Mouse (Mus musculus) regulatory T cell (primary cell): ENCODE measurements at regions not wholly inside any gene's neighbourhood (a gene's known extent, or its start where the extent isn't known, plus 50 kb on each side); places are given as distances from the start of the nearest gene placed in this dataset.
"Not testable (repeated sequence)": the region's sequence is repeated elsewhere in the genome, so short reads cannot be mapped to it uniquely, and the experiment has no call there.

Experiments used
- in situ Hi-C: fragments of 300-600 bp; cut with MboI, MseI; formaldehyde crosslinking; loops from one replicate; pipeline ENCODE4 v1.15.1; 2025; ENCODE audit warnings: high pct_unique_total_duplicates

GRCm38 (mm10) chr7:73254972-73255371, 120.3 kb upstream of the Rgma start:
- in situ Hi-C loops = not testable (repeated sequence)

- in situ Hi-C loops = no loop called here
Observed at GRCm38 (mm10) chr7:73260140-73260539, 115.2 kb upstream of the Rgma start.

- in situ Hi-C loops = no loop called here
Observed at GRCm38 (mm10) chr7:73261750-73262149, 113.6 kb upstream of the Rgma start.

GRCm38 (mm10) chr7:73262526-73262925, 112.8 kb upstream of the Rgma start:
- in situ Hi-C loops = no loop called here

GRCm38 (mm10) chr7:73269626-73270025, 105.7 kb upstream of the Rgma start:
- in situ Hi-C loops = no loop called here

GRCm38 (mm10) chr7:73272787-73273186, 102.5 kb upstream of the Rgma start:
- in situ Hi-C loops = no loop called here

- in situ Hi-C loops = no loop called here
Observed at GRCm38 (mm10) chr7:73275814-73276271, 99.5 kb upstream of the Rgma start.

- in situ Hi-C loops = no loop called here
Observed at GRCm38 (mm10) chr7:73278616-73279015, 96.7 kb upstream of the Rgma start.

GRCm38 (mm10) chr7:73279936-73280445, 95.3 kb upstream of the Rgma start:
- in situ Hi-C loops = no loop called here

- in situ Hi-C loops = no loop called here
Observed at GRCm38 (mm10) chr7:73286244-73286643, 89.1 kb upstream of the Rgma start.

- in situ Hi-C loops = no loop called here
Observed at GRCm38 (mm10) chr7:73293337-73293736, 82.0 kb upstream of the Rgma start.

GRCm38 (mm10) chr7:73294399-73294798, 80.9 kb upstream of the Rgma start:
- in situ Hi-C loops = no loop called here

- in situ Hi-C loops = no loop called here
Observed at GRCm38 (mm10) chr7:73302501-73302900, 72.8 kb upstream of the Rgma start.

GRCm38 (mm10) chr7:73303818-73304217, 71.5 kb upstream of the Rgma start:
- in situ Hi-C loops = no loop called here

GRCm38 (mm10) chr7:73304799-73305198, 70.5 kb upstream of the Rgma start:
- in situ Hi-C loops = no loop called here

GRCm38 (mm10) chr7:73305286-73305975, 69.9 kb upstream of the Rgma start:
- in situ Hi-C loops = no loop called here

GRCm38 (mm10) chr7:73306296-73306695, 69.0 kb upstream of the Rgma start:
- in situ Hi-C loops = no loop called here

GRCm38 (mm10) chr7:73306728-73307127, 68.6 kb upstream of the Rgma start:
- in situ Hi-C loops = no loop called here

- in situ Hi-C loops = no loop called here
Observed at GRCm38 (mm10) chr7:73307586-73308490, 67.5 kb upstream of the Rgma start.

GRCm38 (mm10) chr7:73308981-73309380, 66.3 kb upstream of the Rgma start:
- in situ Hi-C loops = no loop called here

GRCm38 (mm10) chr7:73310056-73310455, 65.3 kb upstream of the Rgma start:
- in situ Hi-C loops = no loop called here

- in situ Hi-C loops = no loop called here
Observed at GRCm38 (mm10) chr7:73310581-73311136, 64.7 kb upstream of the Rgma start.
